Mouse (Mus musculus) kidney, adult 2 months (tissue): ENCODE results near the gene Ppp1r1a.

Experiments
- CTCF ChIP-seq: fragments of 200-500 bp; conservative IDR thresholded peaks from 2 replicates; pipeline ENCODE4 v1.5.1; 2011; ENCODE audit warnings: low read depth, mild to moderate bottlenecking, control low read depth, low read length, moderate library complexity, mixed read lengths; ENCODE audit not compliant: insufficient read depth, insufficient read length
- POLR2A ChIP-seq: fragments of 200-500 bp; IDR thresholded peaks from one replicate; pipeline ENCODE4 v1.6.1; 2011; ENCODE audit warnings: low read depth, low read length, control low read depth

- no peak for TF ChIP-seq CTCF
- TF ChIP-seq POLR2A: no peak
These were observed 1.3 kb downstream of the Ppp1r1a start for GRCm38 (mm10) chr15:103536456-103536855.
